Mouse (Mus musculus) gonadal fat pad, adult 2 months (tissue): Measurements from ENCODE around the gene Tmem97. TPM values are rescaled to one million over a fixed set of nuclear protein-coding genes. Genes with fewer than 3 reads are reported as not detected.
A peak's percentile ranks its signal among the peaks of the same experiment; 100 is the strongest.
"Not testable (repeated sequence)": the region's sequence is repeated elsewhere in the genome, so short reads cannot be mapped to it uniquely, and the experiment has no call there.

Experiments used
- DNase-seq: peaks from one replicate; pipeline ENCODE4 v3.0.0-alpha.2; 2012; ENCODE audit warnings: low read depth
- polyA plus RNA-seq: library from polyadenylated mRNA; depleted of rRNA; stranded (reverse); fragments of >200 nt; gene quantifications from 2 replicates; pipeline ENCODE4 v1.2.3, GENCODE M21; 2012

Tmem97 gene
- polyA plus RNA-seq, 1 experiment: 31.0 TPM

GRCm38 (mm10) chr11:78551059-78551398 lies 452 bp upstream of the Tmem97 start:
- DNase-seq: no peak

- DNase-seq: no peak
Observed at GRCm38 (mm10) chr11:78549491-78549987, 1.0 kb downstream of the Tmem97 start.

- no peak for DNase-seq
Observed at GRCm38 (mm10) chr11:78547718-78548460, 2.7 kb downstream of the Tmem97 start.

GRCm38 (mm10) chr11:78545181-78545580 lies 5.4 kb downstream of the Tmem97 start:
- no peak for DNase-seq

- no peak for DNase-seq
Observed at GRCm38 (mm10) chr11:78544449-78545111, 6.0 kb downstream of the Tmem97 start.

- DNase-seq: no peak
Observed at GRCm38 (mm10) chr11:78540358-78540757, 10.2 kb downstream of the Tmem97 start.

GRCm38 (mm10) chr11:78536690-78537084 lies 13.9 kb downstream of the Tmem97 start:
- no peak for DNase-seq

- DNase-seq: peak; percentile 96
Observed at GRCm38 (mm10) chr11:78536080-78536689, 14.4 kb downstream of the Tmem97 start, which contains the start of the genes Tnfaip1 and Ift20. Tnfaip1 (minus strand) TSS chr11:78536332. Ift20 (plus strand) TSS chr11:78536361.

- no peak for DNase-seq
Observed at GRCm38 (mm10) chr11:78535376-78536079, 15.0 kb downstream of the Tmem97 start.

- no peak for DNase-seq
Observed at GRCm38 (mm10) chr11:78534516-78534915, 16.1 kb downstream of the Tmem97 start.

GRCm38 (mm10) chr11:78531515-78531914 lies 19.1 kb downstream of the Tmem97 start:
- DNase-seq: not testable (repeated sequence)

- DNase-seq: no peak
Observed at GRCm38 (mm10) chr11:78531046-78531445, 19.5 kb downstream of the Tmem97 start.

GRCm38 (mm10) chr11:78530001-78530400 lies 20.6 kb downstream of the Tmem97 start:
- DNase-seq: no peak

- DNase-seq: no peak
Observed at GRCm38 (mm10) chr11:78528714-78529113, 21.9 kb downstream of the Tmem97 start.

GRCm38 (mm10) chr11:78524838-78525237 lies 25.7 kb downstream of the Tmem97 start:
- no peak for DNase-seq

- no peak for DNase-seq
Observed at GRCm38 (mm10) chr11:78523241-78523955, 27.2 kb downstream of the Tmem97 start.

GRCm38 (mm10) chr11:78522481-78522997 lies 28.0 kb downstream of the Tmem97 start:
- DNase-seq: no peak

- DNase-seq: no peak
Observed at GRCm38 (mm10) chr11:78521880-78522279, 28.7 kb downstream of the Tmem97 start.

GRCm38 (mm10) chr11:78518931-78519330 lies 31.6 kb downstream of the Tmem97 start:
- no peak for DNase-seq

GRCm38 (mm10) chr11:78515549-78516325 lies 34.8 kb downstream of the Tmem97 start:
- DNase-seq: no peak
